In the genomic region with DNA sequence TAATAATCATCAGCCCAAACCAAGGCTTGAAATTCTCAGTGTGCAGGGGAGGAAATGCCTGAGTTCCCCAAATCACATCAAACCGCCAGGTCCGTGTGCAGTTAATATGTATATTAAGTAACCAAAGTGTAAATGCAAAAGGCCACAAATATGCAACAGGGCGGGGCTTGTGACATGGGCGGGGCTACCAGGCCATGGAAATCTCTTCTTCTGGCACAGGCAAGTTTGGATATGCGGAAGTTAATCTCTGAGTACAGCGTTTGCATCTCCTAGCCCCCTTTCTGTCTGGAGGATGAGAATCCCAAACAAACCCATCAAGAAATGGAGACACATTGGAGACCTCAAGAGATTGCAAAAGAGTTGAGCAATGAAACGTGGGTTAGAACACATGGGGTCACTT, we compare ENCODE assay signal across 26 mouse cellular contexts.
DNase-seq lines count a peak whose midpoint lies in the region; ATAC-seq and TF ChIP-seq lines count a peak whose summit lies in the region.
"Had no signal": no experiment of that assay in that cellular context is flagged by ENCODE, and none has a peak within 500 bp of the region (broad histone marks: within the 10 kb centered on the region; RNA-seq: fewer than 3 reads in every experiment).

No protein-coding gene starts in this region.

- TF ChIP-seq CTCF in gastrocnemius, adult 2 months (IDR thresholded peaks at IDR 0.05): no peak
- no peak for TF ChIP-seq CTCF in olfactory bulb, adult 2 months (IDR thresholded peaks at IDR 0.05; ENCODE audit: insufficient read depth, low read depth, low read length)
- TF ChIP-seq CTCF in stomach, postnatal 0 days (IDR thresholded peaks at IDR 0.05; ENCODE audit: low read depth): no peak

- TF ChIP-seq POLR2A in olfactory bulb, adult 2 months (IDR thresholded peaks at IDR 0.05; ENCODE audit: insufficient read depth, low read depth, low read length): no peak

- no peak overlapping the region for H3K9ac ChIP-seq in stomach, postnatal 0 days (ENCODE audit: low read length)
- H3K9ac ChIP-seq: embryonic facial prominence, embryonic 13.5 days; embryonic facial prominence, embryonic 15.5 days; forebrain, embryonic 12.5 days had no signal

- H3K9me3 ChIP-seq in stomach, postnatal 0 days (ENCODE audit: control insufficient read depth, low read length): no peaks in the 10 kb centered on the region
- H3K9me3 ChIP-seq: embryonic facial prominence, embryonic 13.5 days; embryonic facial prominence, embryonic 15.5 days; forebrain, embryonic 10.5 days; forebrain, embryonic 12.5 days; G1E had no signal

- no peak overlapping the region for H3K4me3 ChIP-seq in gastrocnemius, adult 2 months
- no peak overlapping the region for H3K4me3 ChIP-seq in olfactory bulb, adult 2 months (ENCODE audit: insufficient read depth, low read depth, low read length)
- no peak overlapping the region for H3K4me3 ChIP-seq in stomach, postnatal 0 days (ENCODE audit: low read depth, low read length)
- H3K4me3 ChIP-seq: embryonic facial prominence, embryonic 13.5 days; embryonic facial prominence, embryonic 15.5 days; erythroblast, embryonic 14.5 days; forebrain, embryonic 10.5 days; forebrain, embryonic 12.5 days had no signal

- intact Hi-C loops in gastrocnemius, adult 2 months (cut with DNase I): loop anchor here (5.0 kb wide), 1 partner anchor 167 kb away; a partner anchor contains a TSS

- no peaks in the 10 kb centered on the region for H3K36me3 ChIP-seq in stomach, postnatal 0 days (ENCODE audit: control insufficient read depth, insufficient read depth, low read length)
- H3K36me3 ChIP-seq: embryonic facial prominence, embryonic 13.5 days; embryonic facial prominence, embryonic 15.5 days; G1E had no signal

- H3K27me3 ChIP-seq in stomach, postnatal 0 days (ENCODE audit: control insufficient read depth, insufficient read depth, low read length): no peaks in the 10 kb centered on the region
- H3K27me3 ChIP-seq: CH12.LX; embryonic facial prominence, embryonic 13.5 days; embryonic facial prominence, embryonic 15.5 days; forebrain, embryonic 12.5 days; Patski had no signal

- ATAC-seq in stomach, postnatal 0 days (ENCODE audit: low FRiP score, low TSS enrichment): no peak
- ATAC-seq: CD4-positive, CD25-positive, alpha-beta regulatory T cell, adult 4 months; forebrain, embryonic 14.5 days; Patski had no signal

- no peak overlapping the region for H3K4me2 ChIP-seq in stomach, postnatal 0 days (replicated peaks; ENCODE audit: low read depth)
- H3K4me2 ChIP-seq: embryonic facial prominence, embryonic 13.5 days; embryonic facial prominence, embryonic 15.5 days; forebrain, embryonic 12.5 days had no signal

- H3K4me1 ChIP-seq in olfactory bulb, adult 2 months (ENCODE audit: control insufficient read depth, insufficient read depth, low read length): peaks cover 25% of the 10 kb centered on the region
- H3K4me1 ChIP-seq in stomach, postnatal 0 days (replicated peaks; ENCODE audit: control insufficient read depth, insufficient read depth): no peaks in the 10 kb centered on the region

- WGBS in olfactory bulb, adult 2 months: 71% methylated on average over 7 of the region's 7 CpGs
- WGBS in stomach, postnatal 0 days: 69% methylated on average over 7 of the region's 7 CpGs

- no peak for DNase-seq in gastrocnemius, adult 2 months
- no peak for DNase-seq in gastrocnemius, adult 18-20 months (ENCODE audit: low spot score)
- DNase-seq in ZHBTc4 (ENCODE audit: low read depth, low spot score): peak; percentile 13
- DNase-seq in stomach, postnatal 0 days (ENCODE audit: low spot score): no peak
- DNase-seq: adrenal gland, adult 2 months; adrenal gland, postnatal 10 days; adrenal gland, postnatal 25 days; B cell, adult 2 months; cerebellum, adult 11 months; cerebellum, adult 18-20 months; cerebellum, adult 8-10 months; cerebellum, adult 9-11 months; cerebellum, postnatal 14 days; cerebellum, postnatal 36 days; embryo, embryonic 11 days had no signal

- TF ChIP-seq EP300 in stomach, postnatal 0 days (optimal IDR thresholded peaks at IDR 0.05): no peak

- peak overlapping the region; percentile 78 for H3K27ac ChIP-seq in gastrocnemius, adult 2 months
- H3K27ac ChIP-seq in olfactory bulb, adult 2 months (ENCODE audit: insufficient read depth, low read depth, low read length): peak overlapping the region; percentile 80
- H3K27ac ChIP-seq in stomach, postnatal 0 days (replicated peaks): no peak overlapping the region
- H3K27ac ChIP-seq: embryonic facial prominence, embryonic 15.5 days; forebrain, embryonic 10.5 days; forebrain, embryonic 12.5 days had no signal
